Mouse (Mus musculus) gastrocnemius, postnatal 4 days (tissue): ENCODE measurements around the gene Vmn2r86. TPM values are rescaled to one million over a fixed set of nuclear protein-coding genes. Genes with fewer than 3 reads are reported as not detected.
A peak's percentile ranks its signal among the peaks of the same experiment; 100 is the strongest.
"Not testable (repeated sequence)": the region's sequence is repeated elsewhere in the genome, so short reads cannot be mapped to it uniquely, and the experiment has no call there.

ENCODE experiments used
- DNase-seq, 2 experiments: peaks; one replicate each; pipeline ENCODE4 v3.0.0; 2021 to 2022; ENCODE audit warnings: low spot score in 2 of 2, mixed read lengths in 2 of 2
- long read RNA-seq, 2 experiments: library from polyadenylated mRNA; stranded (forward); transcript quantifications; one replicate each; pipeline ENCODE4 v2.0.0; 2021
- total RNA-seq, 2 experiments: library from RNA; stranded (reverse); gene quantifications; 2 replicates each; pipeline ENCODE4 v1.2.3; 2021

Gene Vmn2r86
- not detected for total RNA-seq
- long read RNA-seq, experiment 1, result 0 reads
- long read RNA-seq, experiment 2, result 0 reads

DNA sequence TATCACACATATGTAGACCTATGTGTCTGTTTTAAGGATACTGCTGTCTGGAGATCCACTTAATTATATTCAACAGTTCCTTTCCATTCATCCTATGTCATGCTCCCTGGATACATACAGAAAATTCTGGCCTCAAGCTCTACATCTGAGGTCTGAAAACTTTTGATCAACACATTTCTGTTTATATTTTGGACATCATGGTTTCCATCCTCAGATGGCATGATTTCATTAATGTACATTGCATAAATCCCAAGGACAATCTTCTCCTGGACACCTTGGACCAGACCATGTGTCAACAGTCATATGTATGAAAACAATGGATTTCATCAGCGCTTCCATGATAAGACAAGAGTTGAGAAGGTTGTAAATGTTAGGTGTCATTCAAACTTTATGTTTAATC is at the start of gene Vmn2r86:
Gene Vmn2r86, minus strand, starts transcription at position 101 of the 400 bp plus-strand sequence.
- not testable (repeated sequence) for DNase-seq

DNA sequence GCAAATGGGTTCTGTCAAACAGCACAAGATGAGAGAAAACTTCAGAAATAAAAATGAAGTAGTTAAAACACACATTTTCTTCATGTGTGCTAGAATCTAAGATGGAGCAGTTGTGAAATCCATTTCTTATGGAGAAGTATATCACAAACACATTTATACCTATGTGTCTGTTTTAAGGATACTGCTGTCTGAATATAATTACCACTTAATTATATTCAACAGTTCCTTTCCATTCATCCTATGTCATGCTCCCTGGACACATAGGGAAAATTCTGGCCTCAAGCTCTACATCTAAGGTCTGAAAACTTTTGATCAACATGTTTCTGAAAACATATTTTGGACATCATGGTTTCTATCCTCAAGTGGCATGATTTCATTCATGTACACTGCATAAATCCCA is 41.4 kb upstream of the Vmn2r86 start, which contains the start of gene Vmn2r87:
Gene Vmn2r87, minus strand, starts transcription at position 101 of the 400 bp plus-strand sequence.
- DNase-seq, result no peak

DNA sequence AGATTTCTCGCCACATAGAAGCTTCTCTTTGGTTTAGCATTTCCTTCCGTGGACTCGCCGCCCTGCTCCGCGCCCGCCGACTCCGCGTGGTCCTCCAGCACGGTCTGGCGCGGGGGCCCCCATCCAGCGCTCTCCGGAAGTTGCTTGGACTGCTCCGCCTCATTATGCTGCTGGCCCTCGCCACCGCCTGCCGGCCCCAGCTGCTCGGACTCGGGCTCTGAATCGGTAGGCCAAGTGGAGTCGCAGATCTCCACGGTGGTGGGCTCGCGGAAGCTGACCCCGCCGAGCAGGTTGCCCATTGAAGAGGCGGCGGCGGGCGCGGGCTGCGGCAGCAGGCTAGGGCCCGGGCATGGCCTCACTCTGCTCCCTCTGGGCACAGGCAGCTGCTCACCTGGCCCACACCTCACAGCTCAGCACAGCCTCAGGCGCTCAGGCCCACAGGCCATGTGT is 14.5 kb upstream of the Vmn2r86 start:
- peak; percentile 28 to 43 for DNase-seq

DNA sequence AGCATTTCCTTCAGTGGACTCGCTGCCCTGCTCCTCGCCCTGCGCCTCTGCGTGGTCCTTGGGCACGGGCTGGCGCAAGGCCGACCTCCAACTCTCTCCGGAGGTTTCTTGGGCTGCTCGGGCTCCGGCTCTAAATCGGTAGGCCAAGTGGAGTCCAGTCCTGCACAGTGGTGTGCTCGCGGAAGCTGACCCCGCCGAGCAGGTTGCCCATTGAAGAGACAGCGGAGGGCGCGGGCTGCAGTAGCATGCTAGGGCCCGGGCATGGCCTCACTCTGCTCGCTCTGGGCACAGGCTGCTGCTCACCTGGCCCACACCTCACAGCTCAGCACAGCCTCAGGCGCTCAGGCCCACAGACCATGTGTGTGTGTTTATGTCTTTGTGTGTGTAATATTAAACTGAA is 11.1 kb downstream of the Vmn2r86 start:
- no peak for DNase-seq

DNA sequence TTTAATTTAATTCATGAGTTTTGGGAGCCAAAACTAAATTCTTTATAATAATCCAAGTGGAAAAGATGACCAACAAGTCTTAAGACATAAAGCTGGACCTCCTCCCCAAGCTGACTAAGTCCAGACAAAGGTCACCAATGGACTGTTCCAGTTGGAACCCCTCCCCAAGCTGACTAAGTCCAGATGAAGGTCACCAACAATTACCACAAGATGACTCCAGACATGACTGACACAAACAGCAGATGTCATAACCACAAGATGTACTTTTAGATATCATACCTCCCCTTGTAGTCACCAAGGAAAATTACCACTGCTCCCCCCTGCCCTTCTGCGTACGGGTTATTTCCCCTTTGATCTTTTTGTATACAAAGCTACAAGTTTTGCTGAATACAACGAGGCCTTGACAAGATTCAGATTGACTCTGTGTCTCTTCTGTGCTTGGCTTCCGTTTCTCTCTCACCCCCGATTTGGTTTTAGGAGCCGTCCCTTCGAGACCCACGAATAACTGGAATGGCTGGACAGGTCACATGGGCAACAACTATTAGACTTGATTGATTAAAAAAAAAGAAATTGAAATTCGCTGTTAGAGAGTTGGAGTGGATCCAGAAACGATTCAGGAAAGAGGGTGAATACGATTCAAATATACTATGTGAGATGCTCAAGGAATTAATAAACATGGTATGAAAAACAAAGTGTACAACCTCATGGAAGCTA is 21.5 kb downstream of the Vmn2r86 start:
- DNase-seq, result not testable (repeated sequence)

DNA sequence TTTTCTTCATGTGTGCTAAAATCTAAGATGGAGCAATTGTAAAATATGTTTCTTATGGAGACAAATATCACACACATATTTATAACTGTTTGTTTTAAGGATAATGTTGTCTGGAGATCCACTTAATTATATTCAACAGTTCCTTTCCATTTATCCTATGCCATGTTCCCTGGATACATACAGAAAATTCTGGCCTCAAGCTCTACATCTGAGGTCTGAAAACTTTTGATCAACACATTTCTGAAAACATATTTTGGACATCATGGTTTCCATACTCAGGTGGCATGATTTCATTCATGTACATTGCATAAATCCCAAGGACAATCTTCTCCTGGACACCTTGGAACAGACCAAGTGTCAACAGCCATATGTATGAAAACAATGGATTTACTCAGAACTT is 26.2 kb downstream of the Vmn2r86 start, which contains the start of gene Vmn2r85:
Gene Vmn2r85, minus strand, starts transcription at position 101 of the 400 bp plus-strand sequence.
- DNase-seq, result not testable (repeated sequence)

DNA sequence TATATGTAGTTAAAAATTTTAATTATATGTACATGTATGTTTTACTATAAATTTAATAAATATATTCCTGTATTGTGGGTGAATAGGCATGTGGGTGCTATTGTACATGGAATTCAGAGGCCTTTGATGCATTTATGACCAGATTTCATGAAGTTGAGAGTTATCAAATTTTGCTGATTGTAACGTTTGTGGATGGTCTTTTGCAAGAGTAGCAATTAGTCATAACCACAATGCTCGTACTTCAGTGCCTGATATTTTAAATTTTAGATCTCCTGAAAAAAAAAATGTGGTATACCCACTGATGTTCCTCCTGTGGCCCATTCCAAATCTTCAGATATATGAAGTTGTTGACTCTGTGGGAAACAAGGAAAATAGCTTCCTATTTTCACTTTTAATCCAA is 33.5 kb downstream of the Vmn2r86 start:
- not testable (repeated sequence) for DNase-seq

DNA sequence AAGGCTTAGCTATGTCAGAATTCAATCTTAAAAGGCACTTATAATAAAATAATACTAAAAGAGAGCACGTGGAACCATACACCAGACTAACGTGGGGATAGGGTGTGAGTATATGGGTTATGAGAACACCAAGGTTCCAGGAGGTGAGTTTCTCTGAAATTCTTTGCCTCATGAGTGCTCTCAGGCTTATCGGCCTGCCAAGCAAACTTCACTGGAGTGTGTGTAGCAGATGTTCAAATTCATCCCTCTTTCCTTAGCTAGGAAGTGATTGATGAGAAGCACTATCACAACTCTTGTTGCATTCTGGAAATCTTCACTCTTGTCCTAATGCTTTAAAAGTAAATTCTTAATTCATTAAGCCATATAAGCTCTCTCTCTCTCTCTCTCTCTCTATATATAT is 35.4 kb downstream of the Vmn2r86 start:
- DNase-seq, result no peak

DNA sequence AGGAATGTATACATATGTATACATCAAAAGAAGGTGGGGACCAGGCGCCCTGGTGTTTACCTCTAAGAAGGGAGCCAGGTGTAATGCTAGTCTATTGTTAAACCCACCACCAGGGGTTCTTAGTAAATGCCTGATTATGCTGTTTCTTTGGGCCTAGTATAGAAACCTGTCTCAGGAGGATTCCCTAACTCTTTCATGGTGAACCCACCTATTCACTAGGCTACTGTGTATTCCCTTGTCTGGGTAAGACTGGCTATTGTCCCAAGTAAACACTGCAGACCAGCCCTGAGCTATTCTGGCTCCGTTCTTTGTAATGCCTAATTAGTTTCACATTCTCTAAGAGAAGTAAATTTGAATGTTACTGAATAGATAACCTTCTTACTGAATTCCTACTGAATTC is 35.9 kb downstream of the Vmn2r86 start:
- DNase-seq, result not testable (repeated sequence)

DNA sequence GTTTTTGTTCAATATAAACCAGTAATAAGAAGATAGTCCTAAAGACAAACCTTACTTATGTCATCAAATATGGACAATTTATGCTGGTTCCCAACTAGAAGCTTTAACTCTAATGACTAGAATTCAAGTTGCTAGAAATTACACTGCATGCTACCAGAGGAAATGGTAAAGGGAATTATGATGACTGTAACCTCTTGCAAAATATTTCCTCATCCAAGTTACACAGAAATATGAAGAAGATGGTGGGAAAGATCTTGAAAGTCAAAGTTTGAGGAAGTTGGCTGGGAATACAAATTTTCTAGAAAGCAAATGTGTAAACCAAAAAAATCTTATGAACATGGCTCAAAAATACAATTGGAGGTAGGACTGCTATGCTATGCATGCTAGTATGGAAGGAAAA is 39.5 kb downstream of the Vmn2r86 start:
- DNase-seq, result not testable (repeated sequence)

DNA sequence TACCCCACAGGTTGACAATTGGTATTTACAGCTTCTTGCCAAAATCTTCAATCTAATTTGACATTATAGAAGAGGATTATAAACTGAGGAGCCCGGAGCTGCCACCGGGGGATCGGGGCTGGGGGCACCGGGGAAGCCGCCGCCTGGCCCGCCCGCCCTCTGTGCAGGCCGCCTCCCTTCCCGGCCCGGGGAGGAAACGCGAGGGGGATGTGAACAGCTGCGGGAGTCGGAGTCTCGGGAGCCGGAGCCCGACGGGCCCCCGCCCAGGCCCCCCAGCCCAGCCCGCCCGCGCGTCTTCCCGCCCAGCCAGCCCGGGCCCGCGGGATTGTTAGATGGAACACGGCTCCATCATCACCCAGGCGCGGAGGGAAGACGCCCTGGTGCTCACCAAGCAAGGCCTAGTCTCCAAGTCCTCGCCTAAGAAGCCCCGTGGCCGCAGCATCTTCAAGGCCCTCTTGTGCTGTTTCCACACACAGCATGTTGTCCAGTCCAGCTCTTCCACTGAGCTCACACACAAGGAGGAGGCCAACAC is 43.6 kb downstream of the Vmn2r86 start:
- not testable (repeated sequence) for DNase-seq

DNA sequence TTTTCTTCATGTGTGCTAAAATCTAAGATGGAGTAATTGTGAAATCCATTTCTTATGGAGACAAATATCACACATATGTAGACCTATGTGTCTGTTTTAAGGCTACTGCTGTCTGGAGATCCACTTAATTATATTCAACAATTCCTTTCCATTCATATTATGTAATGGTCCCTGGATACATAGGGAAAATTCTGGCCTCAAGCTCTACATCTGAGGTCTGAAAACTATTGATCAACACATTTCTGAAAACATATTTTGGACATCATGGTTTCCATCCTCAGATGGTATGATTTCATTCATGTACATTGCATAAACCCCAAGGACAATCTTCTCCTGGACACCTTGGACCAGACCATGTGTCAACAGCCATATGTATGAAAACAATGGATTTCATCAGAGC is 61.6 kb downstream of the Vmn2r86 start, which contains the start of gene Vmn2r84:
Gene Vmn2r84, minus strand, starts transcription at position 101 of the 400 bp plus-strand sequence.
- no peak for DNase-seq

Other genes with a start within 250 kb of the Vmn2r86 start
- gene Olfr827, start 241.6 kb downstream of the Vmn2r86 start, total RNA-seq, result not detected
- gene Neurod4, start 175.8 kb downstream of the Vmn2r86 start, total RNA-seq, result not detected
- gene Tespa1, start 133.2 kb downstream of the Vmn2r86 start, total RNA-seq, result 1 to 10 TPM; 1.7 to 2.3 TPM
- gene Vmn2r84, start 61.7 kb downstream of the Vmn2r86 start, total RNA-seq, result not detected
- gene Vmn2r85, start 26.3 kb downstream of the Vmn2r86 start, total RNA-seq, result not detected
- gene Vmn2r87, start 41.3 kb upstream of the Vmn2r86 start, total RNA-seq, result not detected